Mouse (Mus musculus) monocyte, adult 5-6 weeks (primary cell): ENCODE measurements at regions not wholly inside any gene's neighbourhood (a gene's known extent, or its start where the extent isn't known, plus 50 kb on each side); places are given as distances from the start of the nearest gene placed in this dataset.

Experiments
- ATAC-seq: fragments of 153-309, 156-312 bp; replicated peaks from 2 replicates; pipeline ENCODE4 v1.8.0; 2017; ENCODE audit warnings: mild to moderate bottlenecking; ENCODE audit not compliant: low TSS enrichment, insufficient number of reproducible peaks, severe bottlenecking, poor library complexity, low FRiP score

- ATAC-seq = no peak
Measured at GRCm38 (mm10) chr10:117558891-117559614, 70.2 kb upstream of the Cpm start.

GRCm38 (mm10) chr10:117558292-117558800 is 71.0 kb upstream of the Cpm start:
- no peak for ATAC-seq

DNA sequence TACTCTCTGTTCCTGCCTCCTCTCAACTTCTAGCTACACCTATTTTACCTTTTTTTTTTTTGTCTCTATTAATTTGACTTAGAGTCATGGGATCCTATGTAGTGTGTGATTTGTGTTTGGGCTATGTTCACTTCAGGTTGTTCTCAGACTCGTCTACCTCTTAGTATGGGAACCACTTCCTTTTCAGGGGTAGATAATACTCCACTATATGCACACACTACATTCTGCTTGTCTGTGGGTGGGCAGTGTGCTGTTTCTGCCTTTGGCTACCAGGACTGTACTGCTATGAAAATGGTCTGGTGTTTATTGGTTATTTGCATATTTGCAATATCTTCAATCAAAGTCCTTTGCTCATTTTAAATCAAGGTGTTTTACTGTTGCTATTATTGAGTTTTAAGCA is 71.6 kb upstream of the Cpm start:
- no peak for ATAC-seq

GRCm38 (mm10) chr10:117556851-117557542 is 72.3 kb upstream of the Cpm start:
- no peak for ATAC-seq

GRCm38 (mm10) chr10:117556027-117556789 is 73.1 kb upstream of the Cpm start:
- no peak for ATAC-seq

- no peak for ATAC-seq
Measured at GRCm38 (mm10) chr10:117555542-117555941, 73.8 kb upstream of the Cpm start.

- no peak for ATAC-seq
Measured at GRCm38 (mm10) chr10:117555044-117555443, 74.3 kb upstream of the Cpm start.

GRCm38 (mm10) chr10:117554533-117554932 is 74.8 kb upstream of the Cpm start:
- ATAC-seq = no peak

- ATAC-seq = no peak
Measured at GRCm38 (mm10) chr10:117553211-117554186, 75.8 kb upstream of the Cpm start.

DNA sequence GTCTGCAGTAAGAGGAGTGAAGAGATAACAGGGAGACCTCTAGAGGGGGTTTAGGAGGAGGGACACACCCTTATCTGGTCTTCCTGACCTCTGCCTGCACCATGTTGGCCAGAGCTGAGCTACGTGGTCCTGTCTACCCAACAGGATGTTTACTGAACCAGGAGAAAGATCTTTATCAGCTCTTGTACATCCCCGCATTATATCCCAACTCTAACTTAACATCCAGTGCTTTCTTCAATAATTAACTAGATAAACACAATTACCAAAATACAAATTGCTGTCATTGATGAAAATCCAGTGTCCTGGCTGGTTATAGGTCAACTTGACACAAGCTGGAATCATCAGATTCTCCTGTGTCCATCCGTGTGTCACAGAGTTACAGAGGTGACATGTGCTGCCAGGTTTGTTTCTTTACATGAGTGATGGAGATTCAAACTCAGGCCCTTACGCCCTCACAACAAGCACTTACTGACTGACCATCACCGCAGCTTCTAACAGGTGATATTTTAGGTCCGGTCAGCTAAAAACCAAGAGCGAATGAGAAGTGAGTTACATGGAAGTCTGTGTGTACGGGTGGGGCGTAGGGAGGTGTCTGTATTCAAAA is 77.1 kb upstream of the Cpm start:
- ATAC-seq = no peak

- ATAC-seq = no peak
Measured at GRCm38 (mm10) chr10:117551234-117552048, 77.9 kb upstream of the Cpm start.

DNA sequence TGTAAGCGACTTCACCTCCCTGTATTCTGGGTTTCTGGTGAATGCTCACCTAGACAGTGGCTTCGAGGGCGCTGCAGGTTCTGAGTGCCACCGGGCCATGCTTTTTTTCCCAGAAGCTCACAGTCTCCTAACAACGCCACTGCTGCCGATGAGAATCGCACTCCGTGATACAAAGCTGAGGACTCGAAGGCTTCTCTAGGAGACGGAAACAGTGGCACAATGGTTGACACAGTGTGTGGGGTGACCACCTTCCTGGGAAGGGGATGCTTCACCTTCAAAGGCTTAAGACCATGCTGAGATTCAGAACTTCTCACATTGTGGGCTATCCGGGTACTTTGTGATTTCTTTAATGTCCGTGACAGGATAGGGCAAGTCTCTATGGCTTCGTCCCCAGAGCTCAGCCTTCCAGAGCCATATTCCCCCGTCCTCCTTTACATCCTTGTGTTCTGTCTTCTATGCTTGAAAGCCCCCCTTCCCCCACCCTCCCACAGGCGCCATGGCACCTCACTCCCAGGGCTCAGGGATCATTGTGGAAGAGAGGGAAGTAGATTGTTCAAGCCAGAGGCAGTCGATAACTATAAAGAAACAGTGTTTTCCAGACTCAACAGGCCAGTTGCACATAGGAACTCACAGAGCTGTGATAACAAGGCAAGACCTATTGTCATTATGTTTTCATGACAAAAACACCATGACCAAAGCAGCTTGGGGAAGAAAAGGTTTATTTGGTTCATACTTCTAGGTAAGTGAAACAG is 79.3 kb upstream of the Cpm start:
- no peak for ATAC-seq

- ATAC-seq = no peak
Measured at GRCm38 (mm10) chr10:117549506-117549830, 79.8 kb upstream of the Cpm start.

- ATAC-seq = no peak
Measured at GRCm38 (mm10) chr10:117548775-117549505, 80.4 kb upstream of the Cpm start.

GRCm38 (mm10) chr10:117548262-117548661 is 81.0 kb upstream of the Cpm start:
- ATAC-seq = no peak

GRCm38 (mm10) chr10:117547275-117547674 is 82.0 kb upstream of the Cpm start:
- ATAC-seq = no peak
